Mouse (Mus musculus) embryonic stem cell, embryonic (primary cell): ENCODE results near the gene Il15ra.

Experiments used
- CTCF ChIA-PET, 4 experiments: fragments of 300-600 bp in 2 of 4; fragments of 350-600 bp in 2 of 4; sonication (Branson Sonifier 250); formaldehyde crosslinking; loops; one replicate each; lab custom pipeline; 2022; ENCODE audit warnings: inconsistent platforms in 2 of 4; lab: Charles Lee
- POLR2A ChIA-PET, 4 experiments: fragments of 300-600 bp in 2 of 4; fragments of 350-600 bp in 2 of 4; sonication (Branson Sonifier 250); formaldehyde crosslinking; loops; one replicate each; lab custom pipeline; 2022; ENCODE audit warnings: antibody characterized with exemption in 4 of 4, inconsistent platforms in 1 of 4; lab: Charles Lee

Gene Il15ra

GRCm38 (mm10) chr2:11739516-11740051, 34.5 kb downstream of the Il15ra start:
- ChIA-PET CTCF (interaction anchor here in 1 of 4 experiments (1.2 kb wide), 1 partner anchor 137 kb away, joined by 3 read pairs; no protein-coding TSS in a partner anchor), POLR2A (interaction anchor here in 2 of 4 experiments (0.6 to 3.0 kb wide), 2 partner anchors 16 to 38 kb away, joined by 4 to 9 read pairs; partner anchors contain the start of genes Ankrd16 (in 1 of the 2) and Fbh1 (in 1 of the 2))

- ChIA-PET POLR2A (interaction anchor here in 3 of 4 experiments (0.9 to 1.3 kb wide), 4 partner anchors 13 to 31 kb away, joined by 3 to 6 read pairs (median 4); partner anchors contain the start of genes Ankrd16 (in 2 of the 3) and Fbh1 (in 2 of the 3)), CTCF (no interaction called here)
Measured at GRCm38 (mm10) chr2:11762541-11762940, 57.5 kb downstream of the Il15ra start.

- POLR2A ChIA-PET = interaction anchor here in 1 of 4 experiments (3.7 kb wide), 1 partner anchor 12 kb away, joined by 20 read pairs; the partner anchor contains the start of genes Ankrd16 and Fbh1
- CTCF ChIA-PET = interaction anchor here in 1 of 4 experiments (0.7 kb wide), 1 partner anchor 70 kb away, joined by 3 read pairs; no protein-coding TSS in a partner anchor
Measured at GRCm38 (mm10) chr2:11765694-11766093, 60.6 kb downstream of the Il15ra start.

GRCm38 (mm10) chr2:11766485-11767160, 61.5 kb downstream of the Il15ra start:
- CTCF ChIA-PET = no interaction called here
- POLR2A ChIA-PET = interaction anchor here in 2 of 4 experiments (3.7 kb wide), 2 partner anchors 11 to 12 kb away, joined by 19 to 20 read pairs; partner anchors contain the start of genes Ankrd16 (in 2 of the 2) and Fbh1 (in 2 of the 2)

- POLR2A ChIA-PET = interaction anchor here in 2 of 4 experiments (3.7 kb wide), 2 partner anchors 10 to 11 kb away, joined by 19 to 20 read pairs; partner anchors contain the start of genes Ankrd16 (in 2 of the 2) and Fbh1 (in 2 of the 2)
- CTCF ChIA-PET = no interaction called here
Measured at GRCm38 (mm10) chr2:11767161-11767545, 62.1 kb downstream of the Il15ra start.

GRCm38 (mm10) chr2:11771701-11772100, 66.6 kb downstream of the Il15ra start:
- POLR2A ChIA-PET = no interaction called here
- CTCF ChIA-PET = no interaction called here

GRCm38 (mm10) chr2:11772401-11772800, 67.3 kb downstream of the Il15ra start:
- POLR2A ChIA-PET = no interaction called here

GRCm38 (mm10) chr2:11774426-11774825, 69.3 kb downstream of the Il15ra start:
- POLR2A ChIA-PET = interaction anchor here in 1 of 4 experiments (1.4 kb wide), 1 partner anchor 12 kb away, joined by 3 read pairs; no protein-coding TSS in a partner anchor
- CTCF ChIA-PET = no interaction called here

More at GRCm38 (mm10) chr2:11772401-11772800, 67.3 kb downstream of the Il15ra start:
- CTCF ChIA-PET = interaction anchor here in 1 of 4 experiments (0.6 kb wide), 1 partner anchor 108 kb away, joined by 3 read pairs; no protein-coding TSS in a partner anchor

GRCm38 (mm10) chr2:11775121-11775520, 70.0 kb downstream of the Il15ra start:
- CTCF ChIA-PET = no interaction called here
- POLR2A ChIA-PET = interaction anchor here in 1 of 4 experiments (1.4 kb wide), 1 partner anchor 12 kb away, joined by 3 read pairs; no protein-coding TSS in a partner anchor

GRCm38 (mm10) chr2:11776415-11776814, 71.3 kb downstream of the Il15ra start:
- CTCF ChIA-PET = interaction anchor here in 1 of 4 experiments (1.6 kb wide), 1 partner anchor 112 kb away, joined by 7 read pairs; no protein-coding TSS in a partner anchor
- POLR2A ChIA-PET = interaction anchor here in 2 of 4 experiments (1.4 to 2.4 kb wide), 2 partner anchors 173 kb away, joined by 7 to 8 read pairs; partner anchors contain the start of gene Rbm17 (in 1 of the 2)

GRCm38 (mm10) chr2:11777091-11778068, 72.3 kb downstream of the Il15ra start, which contains the start of the genes Fbh1 and Ankrd16:
Fbh1 (minus strand) TSS chr2:11777582.
Ankrd16 (plus strand) TSS chr2:11777876.
- CTCF ChIA-PET = interaction anchor here in 2 of 4 experiments (0.6 to 1.8 kb wide), 5 partner anchors 65 to 204 kb away, joined by 3 to 7 read pairs (median 4); no protein-coding TSS in a partner anchor
- POLR2A ChIA-PET = interaction anchor here in 3 of 4 experiments (0.5 to 2.4 kb wide), 44 partner anchors 8 to 1697 kb away, joined by 3 to 20 read pairs (median 3); partner anchors contain the start of genes Atp5c1 (in 1 of the 3), Il15ra (in 1 of the 3), Kin (in 1 of the 3) and Pfkfb3 (in 1 of the 3)

GRCm38 (mm10) chr2:11778087-11778823, 73.2 kb downstream of the Il15ra start:
- CTCF ChIA-PET = interaction anchor here in 1 of 4 experiments (1.6 to 1.8 kb wide), 2 partner anchors 91 to 114 kb away, joined by 6 to 7 read pairs; no protein-coding TSS in a partner anchor
- POLR2A ChIA-PET = interaction anchor here in 3 of 4 experiments (0.5 to 2.4 kb wide), 31 partner anchors 10 to 736 kb away, joined by 3 to 20 read pairs (median 3); partner anchors contain the start of genes Pfkfb3 (in 1 of the 3) and Rbm17 (in 1 of the 3)
